Mouse (Mus musculus): ENCODE data around the gene Olfr1368. TPM values are rescaled to one million over a fixed set of nuclear protein-coding genes. Genes with fewer than 3 reads are reported as not detected.
"Not testable (repeated sequence)": the region's sequence is repeated elsewhere in the genome, so short reads cannot be mapped to it uniquely, and the experiment has no call there.

The Olfr1368 gene
- polyA plus RNA-seq, 1 experiment from 2014 or later: not detected

DNA sequence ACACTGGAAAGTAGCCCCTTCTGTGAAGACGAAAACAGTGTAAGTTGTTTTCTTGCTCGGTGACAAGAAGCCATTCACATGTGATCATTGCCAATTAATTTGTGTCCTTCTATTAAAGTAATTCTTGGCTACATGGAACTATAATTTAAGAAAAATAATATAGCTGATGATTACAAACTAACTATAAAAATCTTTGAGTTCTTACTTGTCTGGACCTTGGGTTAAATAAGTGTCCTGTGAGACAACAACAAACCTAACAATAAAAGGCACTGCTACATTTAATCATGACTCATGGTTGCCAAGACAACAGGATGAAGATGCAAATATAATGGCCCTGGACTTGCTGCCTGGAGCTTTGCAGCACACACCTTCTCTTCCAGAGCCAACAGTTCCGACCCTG is 16.3 kb downstream of the Olfr1368 start, which contains the start of gene Olfr263:
Gene Olfr263 (plus strand): TSS at position 301 of the 400 bp plus-strand sequence.
- ATAC-seq (ENCODE audit: low read depth): not testable (repeated sequence)

DNA sequence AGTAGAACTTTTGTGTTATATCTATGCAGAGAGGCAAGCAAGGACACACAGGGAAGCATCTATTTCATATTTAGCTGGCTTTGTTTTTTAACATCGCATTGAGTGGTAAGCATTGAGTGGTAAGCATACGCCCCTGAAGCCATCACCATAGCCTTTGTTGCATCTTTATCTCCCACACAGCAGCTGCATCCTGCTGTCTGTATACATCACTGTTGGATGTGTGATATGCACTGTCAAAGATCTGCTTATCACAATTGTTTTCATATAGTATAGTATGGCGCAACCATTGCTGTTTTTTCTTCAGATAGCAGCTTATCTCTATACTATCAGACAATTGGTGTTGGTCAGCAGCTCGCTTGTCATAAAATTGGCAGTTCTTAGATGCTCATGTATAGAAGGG is 31.5 kb downstream of the Olfr1368 start:
- peak; percentile 74 for ATAC-seq (ENCODE audit: low read depth)
- no peaks in the 10 kb centered on the region for H3K27me3 ChIP-seq
- no peak overlapping the region for H3K4me2 ChIP-seq
- no peak for DNase-seq
- no peaks in the 10 kb centered on the region for H3K9me3 ChIP-seq (replicated peaks)
- 20% methylated on average over 4 of the region's 4 CpGs for whole genome bisulfite sequencing (ENCODE audit: insufficient replicate concordance)
- H3K36me3 ChIP-seq: no peaks in the 10 kb centered on the region
- 0 out of 2 replicates have a peak, but pooled peaks cover 6% of the 10 kb centered on the region for H3K4me1 ChIP-seq (replicated peaks)
- H3K9ac ChIP-seq: no peak overlapping the region
- no peak overlapping the region for H3K27ac ChIP-seq
- no peak overlapping the region for H3K4me3 ChIP-seq (replicated peaks)

More for the DNA sequence above, 16.3 kb downstream of the Olfr1368 start, which contains the start of gene Olfr263:
- 66% methylated on average over 3 of the region's 3 CpGs for WGBS (ENCODE audit: insufficient replicate concordance)
- H3K27me3 ChIP-seq; H3K9ac ChIP-seq; H3K4me2 ChIP-seq; H3K9me3 ChIP-seq (replicated peaks); H3K4me3 ChIP-seq (replicated peaks); H3K36me3 ChIP-seq; DNase-seq; H3K4me1 ChIP-seq (replicated peaks); H3K27ac ChIP-seq: not testable (repeated sequence)

DNA sequence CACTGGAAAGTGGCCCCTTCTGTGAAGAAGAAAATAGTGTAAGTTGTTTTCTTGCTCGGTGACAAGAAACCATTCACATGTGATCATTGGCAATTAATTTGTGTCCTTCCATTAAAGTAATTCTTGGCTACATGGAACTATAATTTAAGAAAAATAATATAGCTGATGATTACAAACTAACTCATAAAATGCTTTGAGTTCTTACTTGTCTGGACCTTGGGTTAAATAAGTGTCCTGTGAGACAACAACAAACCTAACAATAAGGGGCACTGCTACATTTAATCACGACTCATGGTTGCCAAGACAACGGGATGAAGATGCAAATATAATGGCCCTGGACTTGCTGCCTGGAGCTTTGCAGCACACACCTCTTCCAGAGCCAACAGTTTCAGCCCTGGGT is 34.5 kb downstream of the Olfr1368 start, which contains the start of gene Olfr1369-ps1:
Gene Olfr1369-ps1 (plus strand): TSS at position 301 of the 400 bp plus-strand sequence.
- WGBS (ENCODE audit: insufficient replicate concordance): 64% methylated on average over 3 of the region's 3 CpGs
- not testable (repeated sequence) for H3K27me3 ChIP-seq; H3K9me3 ChIP-seq (replicated peaks); H3K36me3 ChIP-seq; H3K4me3 ChIP-seq (replicated peaks); H3K4me2 ChIP-seq; H3K9ac ChIP-seq; ATAC-seq (ENCODE audit: low read depth); H3K27ac ChIP-seq; DNase-seq; H3K4me1 ChIP-seq (replicated peaks)

DNA sequence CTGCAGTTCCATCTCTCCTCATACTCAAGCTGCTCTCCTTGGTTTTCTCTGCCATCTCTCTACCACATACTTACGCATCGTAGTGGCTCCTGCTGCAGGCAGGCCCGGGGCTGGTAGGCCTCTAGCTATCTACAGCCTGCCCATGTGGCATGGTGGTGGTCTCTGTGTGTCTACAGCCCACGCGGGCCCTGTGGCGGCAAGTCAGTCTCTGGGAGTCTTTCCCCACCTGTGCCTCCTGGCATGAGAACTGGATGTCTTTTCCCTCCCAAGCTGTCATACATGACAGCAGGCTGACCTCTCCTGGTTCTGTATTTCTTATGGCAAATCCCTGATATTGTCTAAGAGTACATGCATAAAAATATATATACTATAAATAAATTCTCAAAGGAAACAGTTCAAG is 35.2 kb downstream of the Olfr1368 start:
- H3K4me2 ChIP-seq: no peak overlapping the region
- no peaks in the 10 kb centered on the region for H3K9me3 ChIP-seq (replicated peaks)
- 76% methylated on average over 6 of the region's 6 CpGs for whole genome bisulfite sequencing (ENCODE audit: insufficient replicate concordance)
- H3K4me1 ChIP-seq (replicated peaks): 0 out of 2 replicates have a peak, but pooled peaks cover 6% of the 10 kb centered on the region
- ATAC-seq (ENCODE audit: low read depth): no peak
- no peak overlapping the region for H3K27ac ChIP-seq
- no peaks in the 10 kb centered on the region for H3K36me3 ChIP-seq
- no peak overlapping the region for H3K4me3 ChIP-seq (replicated peaks)
- DNase-seq: no peak
- H3K9ac ChIP-seq: no peak overlapping the region
- H3K27me3 ChIP-seq: no peaks in the 10 kb centered on the region

DNA sequence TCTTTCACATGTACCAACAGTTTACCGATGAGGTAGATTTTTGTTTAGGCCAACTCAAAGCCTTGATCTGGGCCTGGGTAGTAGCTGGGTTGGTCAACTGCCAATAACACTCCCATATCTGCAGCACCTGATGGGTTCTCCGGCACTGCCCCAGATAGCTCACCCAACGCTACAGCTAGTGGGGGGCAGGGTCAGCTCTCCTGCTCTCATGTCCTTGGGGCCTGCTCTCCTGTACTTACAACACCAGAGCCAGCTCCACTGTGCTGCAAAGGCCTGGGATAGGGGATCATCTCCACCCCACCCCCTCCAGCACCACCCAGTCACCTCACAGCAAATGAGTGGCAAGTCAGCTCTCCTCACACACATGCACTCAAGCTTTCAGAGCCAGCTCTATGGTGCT is 35.9 kb downstream of the Olfr1368 start:
- Histone ChIP-seq H3K4me2 (no peak overlapping the region), H3K27me3 (no peaks in the 10 kb centered on the region), H3K36me3 (no peaks in the 10 kb centered on the region), H3K4me3 (replicated peaks) (no peak overlapping the region), H3K9me3 (replicated peaks) (no peaks in the 10 kb centered on the region), H3K9ac (no peak overlapping the region), H3K4me1 (replicated peaks) (0 out of 2 replicates have a peak, but pooled peaks cover 6% of the 10 kb centered on the region), H3K27ac (no peak overlapping the region)
- ATAC-seq (ENCODE audit: low read depth) (no peak; the same call in 1 of the 2 replicates), DNase-seq (no peak)
- WGBS (ENCODE audit: insufficient replicate concordance): 64% methylated on average over 3 of the region's 3 CpGs

Other genes with a start within 250 kb of the Olfr1368 start
- not detected in 2 replicates for gene Olfr1370, start 70.9 kb downstream of the Olfr1368 start, polyA plus RNA-seq (2015; fragmentation: Nextera tagmentation; extraction: Ambion mirVana)
- 0.02 and 0.07 TPM in 2 replicates for gene Olfr1369-ps1, start 34.4 kb downstream of the Olfr1368 start, polyA plus RNA-seq (2015; fragmentation: Nextera tagmentation; extraction: Ambion mirVana)
- gene Olfr263, start 16.2 kb downstream of the Olfr1368 start, polyA plus RNA-seq (2015; fragmentation: Nextera tagmentation; extraction: Ambion mirVana): not detected in 2 replicates
- 81.4 and 82.3 TPM in 2 replicates for gene Trim27, start 33.6 kb upstream of the Olfr1368 start, polyA plus RNA-seq (2015; fragmentation: Nextera tagmentation; extraction: Ambion mirVana)
- gene Gpx5, start 146.9 kb upstream of the Olfr1368 start, polyA plus RNA-seq (2015; fragmentation: Nextera tagmentation; extraction: Ambion mirVana): not detected in 2 replicates
- not detected in 2 replicates for gene Gpx6, start 166.3 kb upstream of the Olfr1368 start, polyA plus RNA-seq (2015; fragmentation: Nextera tagmentation; extraction: Ambion mirVana)
- not detected in 2 replicates for gene Olfr1367, start 201.0 kb upstream of the Olfr1368 start, polyA plus RNA-seq (2015; fragmentation: Nextera tagmentation; extraction: Ambion mirVana)
- gene Zscan12, start 217.0 kb upstream of the Olfr1368 start, polyA plus RNA-seq (2015; fragmentation: Nextera tagmentation; extraction: Ambion mirVana): 4.4 and 5.0 TPM in 2 replicates